Mouse (Mus musculus): ENCODE data around the gene Abhd14b. TPM values are rescaled to one million over a fixed set of nuclear protein-coding genes. Genes with fewer than 3 reads are reported as not detected.

Abhd14b gene
- total RNA-seq, 2 experiments from 2014 or later, result 30.7 to 32.6 TPM

DNA sequence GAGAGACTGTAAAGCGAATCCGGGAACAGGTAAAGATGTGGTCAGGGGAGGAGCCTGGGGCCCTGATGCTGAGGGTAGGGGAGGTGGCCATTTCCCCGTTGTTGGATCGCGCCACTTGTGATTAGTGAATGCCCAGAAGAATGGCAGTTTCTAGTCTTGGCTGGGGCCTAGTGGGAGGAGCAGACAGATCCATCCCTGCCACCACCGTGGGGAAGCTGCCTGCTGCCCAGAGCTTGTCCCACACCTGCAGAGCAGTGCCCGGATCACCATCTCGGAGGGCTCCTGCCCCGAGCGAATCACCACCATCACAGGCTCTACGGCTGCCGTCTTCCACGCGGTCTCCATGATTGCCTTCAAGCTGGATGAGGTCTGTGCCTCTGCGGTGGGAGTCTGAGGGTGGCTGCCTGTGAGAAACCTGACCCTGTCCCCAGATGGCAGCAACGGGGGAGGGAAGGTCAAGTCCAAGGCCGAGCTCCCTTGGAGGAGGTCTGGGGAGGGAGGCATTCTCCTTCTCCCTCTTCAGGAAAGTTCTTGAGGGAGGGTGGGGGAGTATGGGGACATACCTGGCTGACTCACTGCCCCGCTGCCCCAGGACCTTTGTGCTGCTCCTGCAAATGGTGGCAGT, 13.3 kb downstream of the Abhd14b start:
- DNase-seq, result no peak

DNA sequence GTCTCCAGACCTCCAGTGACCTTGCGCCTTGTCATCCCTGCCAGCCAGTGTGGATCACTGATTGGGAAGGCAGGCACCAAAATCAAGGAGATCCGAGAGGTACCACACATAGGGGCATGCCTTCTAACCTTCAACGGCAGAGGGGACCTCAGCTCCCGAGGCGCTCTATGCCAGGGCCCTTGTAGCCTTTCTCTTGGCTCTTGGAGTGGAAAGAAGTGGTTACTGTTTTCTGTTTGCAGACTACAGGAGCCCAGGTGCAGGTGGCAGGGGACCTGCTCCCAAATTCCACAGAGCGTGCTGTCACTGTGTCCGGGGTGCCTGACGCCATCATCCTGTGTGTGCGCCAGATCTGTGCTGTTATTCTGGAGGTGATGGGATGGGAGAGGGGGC, 13.8 kb downstream of the Abhd14b start:
- no peak for DNase-seq

- no peak for DNase-seq
Observed at GRCm38 (mm10) chr9:106461641-106462429, 14.6 kb downstream of the Abhd14b start.

- DNase-seq, result no peak
Observed at GRCm38 (mm10) chr9:106462430-106462800, 15.2 kb downstream of the Abhd14b start.

GRCm38 (mm10) chr9:106463122-106464063, 16.1 kb downstream of the Abhd14b start:
- no peak for DNase-seq

DNA sequence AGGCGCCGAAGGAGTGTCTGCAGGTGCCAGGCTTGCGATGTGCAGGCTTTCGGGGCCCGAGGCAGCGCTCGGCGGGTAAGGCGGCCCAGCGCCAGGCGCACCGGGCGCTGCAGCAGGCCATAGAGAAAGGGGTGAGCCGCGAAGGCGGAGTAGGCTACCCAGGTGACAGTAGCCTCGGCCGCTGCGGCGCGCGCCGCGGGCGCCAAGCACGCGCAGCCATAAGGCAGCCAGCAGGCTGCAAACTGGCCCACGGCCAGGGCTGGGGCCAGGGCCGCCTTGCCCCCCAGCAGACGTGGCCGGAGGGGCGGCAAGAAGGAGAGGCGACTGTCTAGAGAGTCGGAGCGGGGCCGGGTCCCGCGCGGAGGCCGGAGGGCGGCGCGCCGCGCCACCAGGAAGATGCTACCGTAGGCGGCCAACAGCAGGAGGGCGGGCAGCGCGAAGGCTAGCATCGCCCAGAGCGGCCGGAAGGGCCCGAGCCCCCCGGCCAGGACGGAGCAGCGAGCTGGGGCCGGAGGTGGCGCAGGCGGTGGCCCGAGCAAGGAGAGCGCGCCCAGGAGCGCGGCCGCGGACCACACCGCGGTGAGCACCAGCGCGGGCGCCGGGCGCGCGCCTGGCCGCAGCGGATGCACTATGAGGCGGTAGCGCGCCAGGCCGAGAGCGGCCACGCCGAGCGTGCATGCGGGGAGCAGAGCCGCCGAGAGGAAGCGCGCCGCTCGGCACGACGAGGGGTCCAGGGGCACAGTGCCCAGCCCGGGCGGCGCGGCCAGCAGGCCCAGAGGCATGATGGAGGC, 17.7 kb downstream of the Abhd14b start:
- DNase-seq, result peak; percentile 71

- DNase-seq, result peak; percentile 43
Observed at GRCm38 (mm10) chr9:106465571-106466200, 18.4 kb downstream of the Abhd14b start, which contains the start of gene Gpr62. Gene Gpr62, minus strand, starts transcription at chr9:106465938.

DNA sequence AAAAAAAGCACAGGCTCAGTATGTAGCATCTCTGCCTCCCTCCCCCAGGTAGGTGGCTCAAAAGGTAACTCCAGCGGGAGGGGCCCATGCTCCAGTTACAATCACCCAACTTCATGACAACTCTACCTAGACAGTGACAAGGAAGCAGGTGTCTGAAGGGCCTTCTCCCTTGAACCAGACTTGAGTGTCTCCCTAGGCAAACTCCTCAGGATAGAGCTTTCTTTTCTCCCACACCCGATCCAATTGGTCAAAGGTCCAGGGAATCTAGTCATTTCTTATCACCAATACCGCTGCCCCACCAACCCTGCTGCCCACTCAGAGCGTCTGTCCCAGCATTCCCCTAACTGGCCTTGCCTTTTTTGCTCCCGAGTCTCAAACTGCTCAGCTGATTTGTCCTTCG, 19.5 kb downstream of the Abhd14b start:
- no peak for DNase-seq

- DNase-seq, result no peak
Observed at GRCm38 (mm10) chr9:106467746-106468145, 20.5 kb downstream of the Abhd14b start.

GRCm38 (mm10) chr9:106469317-106469716, 22.1 kb downstream of the Abhd14b start:
- DNase-seq, result no peak

GRCm38 (mm10) chr9:106469776-106470175, 22.5 kb downstream of the Abhd14b start:
- no peak for DNase-seq

- no peak for DNase-seq
Observed at GRCm38 (mm10) chr9:106470991-106471750, 23.9 kb downstream of the Abhd14b start.

- DNase-seq, result peak; percentile 63
Observed at GRCm38 (mm10) chr9:106471892-106472291, 24.6 kb downstream of the Abhd14b start.

- DNase-seq, result no peak
Observed at GRCm38 (mm10) chr9:106472321-106472720, 25.1 kb downstream of the Abhd14b start.

DNA sequence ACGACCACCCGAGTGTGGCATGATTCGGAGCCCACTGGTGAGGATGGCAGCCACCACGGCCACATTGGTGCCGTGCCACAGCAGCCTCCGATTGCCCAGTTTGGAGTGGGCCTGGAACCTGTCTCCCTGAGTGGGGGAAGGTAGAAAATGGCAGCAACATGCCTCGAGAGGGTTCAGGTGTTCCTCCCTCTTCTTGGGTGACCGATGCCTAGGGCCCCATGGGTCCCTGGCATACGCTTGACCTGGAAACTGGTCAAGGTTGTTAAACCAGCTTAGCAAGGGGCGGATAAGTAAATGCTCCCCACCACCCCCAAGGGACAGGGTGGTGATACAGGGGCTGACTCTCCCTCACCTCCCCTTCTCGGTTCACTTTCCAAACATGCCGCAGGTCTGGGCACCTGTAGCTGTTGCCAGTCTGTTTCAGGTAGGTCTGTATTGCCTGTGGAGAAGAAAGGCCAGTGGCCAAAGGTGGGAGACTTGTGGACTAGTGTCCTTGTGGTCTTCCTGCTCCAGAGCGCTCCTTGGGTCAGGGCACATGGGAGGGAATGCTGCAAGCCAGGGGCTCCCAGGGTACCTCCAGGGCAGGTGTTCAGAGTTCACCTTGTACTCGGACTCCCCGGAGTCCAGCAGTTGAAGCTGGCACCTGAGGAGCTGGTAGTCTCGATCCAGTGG, 26.0 kb downstream of the Abhd14b start:
- peak; percentile 3 for DNase-seq

DNA sequence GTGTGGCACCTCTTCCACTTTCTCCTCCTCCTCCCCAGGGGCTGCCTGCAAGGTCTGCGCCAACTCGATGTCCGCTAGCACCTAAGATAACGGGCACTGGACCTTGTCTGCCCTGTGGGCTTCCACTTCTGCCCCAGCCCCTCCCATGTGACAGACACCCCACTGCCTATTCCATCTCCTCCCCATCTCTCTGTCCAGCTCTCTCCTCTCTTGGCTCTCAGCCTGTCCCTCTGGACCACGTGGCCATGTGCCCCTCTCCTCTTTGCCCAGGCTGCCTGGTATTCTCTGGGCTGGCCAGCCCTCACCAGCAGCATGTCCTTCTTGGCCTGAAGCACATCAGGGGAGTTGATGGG, 26.5 kb downstream of the Abhd14b start:
- peak; percentile 10 for DNase-seq

GRCm38 (mm10) chr9:106474456-106474855, 27.2 kb downstream of the Abhd14b start:
- peak; percentile 86 for DNase-seq

DNA sequence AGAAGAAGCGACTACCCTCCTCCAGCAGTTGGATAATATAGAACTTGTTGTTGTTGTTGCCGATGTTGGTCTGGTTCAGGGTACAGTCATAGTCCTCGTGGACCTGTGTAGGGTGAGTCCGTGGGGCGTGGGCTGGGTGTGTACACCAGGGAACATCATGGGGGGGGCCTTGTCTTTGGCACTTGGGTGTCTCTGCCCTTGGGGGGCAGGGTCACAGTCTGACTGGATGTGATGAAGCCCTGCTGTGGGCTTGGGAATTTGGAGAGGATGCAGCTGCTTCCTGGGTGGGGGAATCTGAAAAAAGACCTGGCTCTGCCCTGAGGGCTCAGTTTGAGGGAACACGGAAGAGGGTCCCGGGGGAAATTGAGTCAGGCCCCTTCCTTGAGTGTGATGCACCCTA, 27.8 kb downstream of the Abhd14b start:
- DNase-seq, result peak; percentile 25

- DNase-seq, result peak; percentile 19
Observed at GRCm38 (mm10) chr9:106475663-106476001, 28.4 kb downstream of the Abhd14b start, which contains the start of gene Rrp9. Gene Rrp9, plus strand, starts transcription at chr9:106475963.
